Mouse (Mus musculus): ENCODE results near the gene Creb1.
"Not testable (repeated sequence)": the region's sequence is repeated elsewhere in the genome, so short reads cannot be mapped to it uniquely, and the experiment has no call there.

Creb1 gene

GRCm38 (mm10) chr1:64616881-64617714, 84.7 kb downstream of the Creb1 start, which contains the start of gene Mettl21a:
Gene Mettl21a, minus strand, starts transcription at chr1:64617242.
- DNase-seq (ENCODE audit: low spot score in 2 of 2) = peak; percentile 76 to 82

GRCm38 (mm10) chr1:64617715-64617984, 85.2 kb downstream of the Creb1 start:
- peak; percentile 83 to 87 for DNase-seq (ENCODE audit: low spot score in 2 of 2)

GRCm38 (mm10) chr1:64618226-64618625, 85.8 kb downstream of the Creb1 start:
- no peak for DNase-seq (ENCODE audit: low spot score in 2 of 2)

- DNase-seq (ENCODE audit: low spot score in 2 of 2) = no peak
Observed at GRCm38 (mm10) chr1:64621116-64621515, 88.7 kb downstream of the Creb1 start.

- no peak for DNase-seq (ENCODE audit: low spot score in 2 of 2)
Observed at GRCm38 (mm10) chr1:64623558-64624435, 91.4 kb downstream of the Creb1 start.

- DNase-seq (ENCODE audit: low spot score in 2 of 2) = no peak
Observed at GRCm38 (mm10) chr1:64625214-64625613, 92.8 kb downstream of the Creb1 start.

- DNase-seq (ENCODE audit: low spot score in 2 of 2) = no peak
Observed at GRCm38 (mm10) chr1:64631526-64631925, 99.1 kb downstream of the Creb1 start.

- DNase-seq (ENCODE audit: low spot score in 2 of 2) = no peak
Observed at GRCm38 (mm10) chr1:64633237-64633636, 100.8 kb downstream of the Creb1 start.

GRCm38 (mm10) chr1:64635624-64636023, 103.2 kb downstream of the Creb1 start:
- no peak for DNase-seq (ENCODE audit: low spot score in 2 of 2)

GRCm38 (mm10) chr1:64639279-64639678, 106.8 kb downstream of the Creb1 start:
- no peak for DNase-seq (ENCODE audit: low spot score in 2 of 2)

- no peak for DNase-seq (ENCODE audit: low spot score in 2 of 2)
Observed at GRCm38 (mm10) chr1:64641069-64641468, 108.6 kb downstream of the Creb1 start.

GRCm38 (mm10) chr1:64642541-64642940, 110.1 kb downstream of the Creb1 start:
- DNase-seq (ENCODE audit: low spot score in 2 of 2) = not testable (repeated sequence)

- DNase-seq (ENCODE audit: low spot score in 2 of 2) = no peak
Observed at GRCm38 (mm10) chr1:64644513-64644912, 112.1 kb downstream of the Creb1 start.

- DNase-seq (ENCODE audit: low spot score in 2 of 2) = no peak
Observed at GRCm38 (mm10) chr1:64649362-64650124, 117.1 kb downstream of the Creb1 start.

- no peak for DNase-seq (ENCODE audit: low spot score in 2 of 2)
Observed at GRCm38 (mm10) chr1:64653701-64654100, 121.3 kb downstream of the Creb1 start.

All from spleen, postnatal 10 days (tissue).